ENCODE assay signal across 18 mouse cellular contexts in genomic region chr2:163744801-163745570, GRCm38 (mm10). TPM values are rescaled to one million over a fixed set of nuclear protein-coding genes. Genes with fewer than 3 reads are reported as not detected.
DNase-seq lines count a peak whose midpoint lies in the region; ATAC-seq lines count a peak whose summit lies in the region.
"Had no signal": no experiment of that assay in that cellular context is flagged by ENCODE, and none has a peak within 500 bp of the region (broad histone marks: within the 10 kb centered on the region; RNA-seq: fewer than 3 reads in every experiment).

No protein-coding gene starts in this region.

- no peaks in the 10 kb centered on the region for H3K36me3 ChIP-seq in embryonic facial prominence, embryonic 14.5 days (ENCODE audit: control insufficient read depth, insufficient read depth, low read length)
- no peaks in the 10 kb centered on the region for H3K36me3 ChIP-seq in embryonic facial prominence, embryonic 10.5 days (replicated peaks)
- no peaks in the 10 kb centered on the region for H3K36me3 ChIP-seq in splenic B cell, adult 2 months (ENCODE audit: control insufficient read depth, insufficient read depth, low read length, poor library complexity, severe bottlenecking)
- H3K36me3 ChIP-seq: G1E; heart, embryonic 12.5 days; hindbrain, embryonic 13.5 days; lung, embryonic 15.5 days had no signal

- no peaks in the 10 kb centered on the region for H3K9me3 ChIP-seq in embryonic facial prominence, embryonic 14.5 days (ENCODE audit: control insufficient read depth, low read length)
- H3K9me3 ChIP-seq in embryonic facial prominence, embryonic 10.5 days: no peaks in the 10 kb centered on the region
- H3K9me3 ChIP-seq: G1E; heart, embryonic 12.5 days; hindbrain, embryonic 13.5 days; lung, embryonic 15.5 days had no signal

- H3K4me2 ChIP-seq in embryonic facial prominence, embryonic 14.5 days (ENCODE audit: low read depth, low read length): no peak overlapping the region
- H3K4me2 ChIP-seq: heart, embryonic 12.5 days; hindbrain, embryonic 13.5 days; lung, embryonic 15.5 days had no signal

- DNase-seq in embryonic facial prominence, embryonic 14.5 days (ENCODE audit: low spot score): peak; percentile 16
- DNase-seq in embryonic facial prominence, embryonic 10.5 days (ENCODE audit: low spot score): no peak
- peak; percentile 75 for DNase-seq in A20 (ENCODE audit: low read depth, low spot score)
- DNase-seq in splenic B cell, adult 2 months (ENCODE audit: low read depth, low spot score): peak; percentile 47
- no peak for DNase-seq in kidney, adult 18-20 months
- DNase-seq in ovary, postnatal 14 days (ENCODE audit: low spot score): no peak
- DNase-seq in left cerebral cortex, adult 9 months (ENCODE audit: low spot score in 2 of 2): no peak
- DNase-seq: adrenal gland, postnatal 25 days; cerebellum, adult 9-11 months; gastrocnemius, postnatal 25 days; kidney, postnatal 14 days had no signal

- H3K9ac ChIP-seq in embryonic facial prominence, embryonic 14.5 days (ENCODE audit: low read depth, low read length): no peak overlapping the region
- H3K9ac ChIP-seq: heart, embryonic 12.5 days; hindbrain, embryonic 13.5 days; lung, embryonic 15.5 days had no signal

- ATAC-seq in embryonic facial prominence, embryonic 14.5 days (ENCODE audit: low read depth): 0 out of 2 replicates have a peak, but pooled peaks have one; percentile 31
- ATAC-seq in common myeloid progenitor, adult 5-6 weeks (replicated peaks; ENCODE audit: low read depth, poor library complexity, severe bottlenecking): peak; percentile 47
- ATAC-seq: intestine, postnatal 0 days had no signal

- H3K4me1 ChIP-seq in embryonic facial prominence, embryonic 14.5 days (ENCODE audit: control insufficient read depth, insufficient read depth, low read length): 0 out of 2 replicates have a peak, but pooled peaks cover 4% of the 10 kb centered on the region
- H3K4me1 ChIP-seq in embryonic facial prominence, embryonic 10.5 days: peaks cover 43% of the 10 kb centered on the region

- 75% methylated on average over 10 of the region's 10 CpGs for WGBS in embryonic facial prominence, embryonic 14.5 days
- 82% methylated on average over 10 of the region's 10 CpGs for WGBS in embryonic facial prominence, embryonic 10.5 days

- H3K27me3 ChIP-seq in embryonic facial prominence, embryonic 14.5 days (replicated peaks; ENCODE audit: control insufficient read depth, insufficient read depth, low read length): 0 out of 2 replicates have a peak, but pooled peaks cover 4% of the 10 kb centered on the region
- peaks cover 28% of the 10 kb centered on the region for H3K27me3 ChIP-seq in embryonic facial prominence, embryonic 10.5 days (replicated peaks; ENCODE audit: low read depth, poor library complexity, severe bottlenecking)
- H3K27me3 ChIP-seq in splenic B cell, adult 2 months (ENCODE audit: control insufficient read depth, insufficient read depth, low read length, poor library complexity, severe bottlenecking): no peaks in the 10 kb centered on the region

- no peak overlapping the region for H3K4me3 ChIP-seq in embryonic facial prominence, embryonic 14.5 days (ENCODE audit: low read depth, low read length)
- no peak overlapping the region for H3K4me3 ChIP-seq in embryonic facial prominence, embryonic 10.5 days
- H3K4me3 ChIP-seq: erythroblast, embryonic 14.5 days; heart, embryonic 12.5 days; hindbrain, embryonic 13.5 days; lung, embryonic 15.5 days had no signal

- H3K27ac ChIP-seq in embryonic facial prominence, embryonic 14.5 days (replicated peaks; ENCODE audit: low read depth, low read length): no peak overlapping the region
- H3K27ac ChIP-seq in embryonic facial prominence, embryonic 10.5 days (replicated peaks): no peak overlapping the region
- H3K27ac ChIP-seq: hindbrain, embryonic 13.5 days; lung, embryonic 15.5 days had no signal

RNA-seq across cellular contexts. Expression of gene Ada, which starts 5.1 kb away (rescaled TPM):
- 7.2 and 10.4 TPM in 2 replicates for polyA plus RNA-seq in embryonic facial prominence, embryonic 14.5 days (2014; fragmentation: Nextera tagmentation; extraction: Ambion mirVana)
- 9.7 and 11.1 TPM in 2 replicates for polyA plus RNA-seq in embryonic facial prominence, embryonic 10.5 days (2016; fragmentation: Nextera tagmentation; extraction: Ambion mirVana)
- total RNA-seq in common myeloid progenitor, adult 5-6 weeks (2017): 16.9 and 17.6 TPM in 2 replicates

Comparison
In these comparisons a context has a peak if more than half of its experiments do, and no peak if none do; other contexts are left out.
1. DNase-seq: peak in embryonic facial prominence, embryonic 14.5 days (single experiment), A20 (single experiment) and splenic B cell, adult 2 months (single experiment); none in embryonic facial prominence, embryonic 10.5 days (single experiment), kidney, adult 18-20 months (single experiment), ovary, postnatal 14 days (single experiment) and left cerebral cortex, adult 9 months (0 of 2).